Mouse (Mus musculus): ENCODE measurements around the gene Il21.

The Il21 gene

GRCm38 (mm10) chr3:37232586-37233222, at the start of gene Il21:
Gene Il21, minus strand, starts transcription at chr3:37232636.
- no peak for DNase-seq

- no peak for DNase-seq
These were observed 48.4 kb upstream of the Il21 start for GRCm38 (mm10) chr3:37280871-37281270.

- no peak for DNase-seq
These were observed 47.8 kb upstream of the Il21 start for GRCm38 (mm10) chr3:37280221-37280620.

- DNase-seq: no peak
These were observed 42.2 kb upstream of the Il21 start for GRCm38 (mm10) chr3:37274661-37275060.

- no peak for DNase-seq
These were observed 40.7 kb upstream of the Il21 start for GRCm38 (mm10) chr3:37273092-37273491.

GRCm38 (mm10) chr3:37271209-37271608, 38.8 kb upstream of the Il21 start:
- peak; percentile 47 to 48 for DNase-seq

GRCm38 (mm10) chr3:37269926-37270325, 37.5 kb upstream of the Il21 start:
- no peak for DNase-seq

- no peak for DNase-seq
These were observed 35.9 kb upstream of the Il21 start for GRCm38 (mm10) chr3:37268338-37268737.

GRCm38 (mm10) chr3:37259331-37259999, 27.0 kb upstream of the Il21 start:
- no peak for DNase-seq

GRCm38 (mm10) chr3:37257776-37258175, 25.3 kb upstream of the Il21 start:
- DNase-seq: no peak

GRCm38 (mm10) chr3:37250967-37251366, 18.5 kb upstream of the Il21 start:
- no peak for DNase-seq

- no peak for DNase-seq
These were observed 2.6 kb upstream of the Il21 start for GRCm38 (mm10) chr3:37235025-37235424.

- DNase-seq: no peak
These were observed 1.3 kb downstream of the Il21 start for GRCm38 (mm10) chr3:37231153-37231552.

- DNase-seq: no peak
These were observed 3.2 kb downstream of the Il21 start for GRCm38 (mm10) chr3:37229082-37229829.

- DNase-seq: no peak
These were observed 7.3 kb downstream of the Il21 start for GRCm38 (mm10) chr3:37225124-37225523.

- peak in 1 of 2 experiments; percentile 28 for DNase-seq
These were observed 13.4 kb downstream of the Il21 start for GRCm38 (mm10) chr3:37219071-37219470.

GRCm38 (mm10) chr3:37205226-37205800, 27.1 kb downstream of the Il21 start:
- DNase-seq: peak; percentile 41 to 57

- DNase-seq: no peak
These were observed 27.9 kb downstream of the Il21 start for GRCm38 (mm10) chr3:37204556-37204955.

GRCm38 (mm10) chr3:37203984-37204428, 28.4 kb downstream of the Il21 start:
- DNase-seq: peak; percentile 66 to 74

- DNase-seq: no peak
These were observed 29.6 kb downstream of the Il21 start for GRCm38 (mm10) chr3:37202856-37203255.

- no peak for DNase-seq
These were observed 31.1 kb downstream of the Il21 start for GRCm38 (mm10) chr3:37201122-37201916.

- no peak for DNase-seq
These were observed 34.1 kb downstream of the Il21 start for GRCm38 (mm10) chr3:37198302-37198701.

- no peak for DNase-seq
These were observed 40.5 kb downstream of the Il21 start for GRCm38 (mm10) chr3:37191953-37192352.

Data from thymus, postnatal 36 days (tissue).